Mouse (Mus musculus) layer of hippocampus, postnatal 10 days (tissue): ENCODE data around the gene Mapk7. TPM values are rescaled to one million over a fixed set of nuclear protein-coding genes. Genes with fewer than 3 reads are reported as not detected.

ENCODE experiments used
- DNase-seq, 2 experiments: peaks; one replicate each; pipeline ENCODE4 v3.0.0; 2021; ENCODE audit warnings: low spot score in 2 of 2
- total RNA-seq, 2 experiments: library from RNA; stranded (reverse); gene quantifications; 2 replicates each; pipeline ENCODE4 v1.2.3; 2021

The Mapk7 gene
- total RNA-seq, 2 experiments from 2014 or later: 46.0 to 51.1 TPM

- no peak for DNase-seq
These were observed 24.8 kb downstream of the Mapk7 start for GRCm38 (mm10) chr11:61469317-61469917.

- DNase-seq: no peak
These were observed 25.7 kb downstream of the Mapk7 start for GRCm38 (mm10) chr11:61468534-61468933.

GRCm38 (mm10) chr11:61465422-61465821 is 28.8 kb downstream of the Mapk7 start:
- no peak for DNase-seq

- DNase-seq: no peak
These were observed 30.1 kb downstream of the Mapk7 start for GRCm38 (mm10) chr11:61464071-61464470.

- peak; percentile 58 to 67 for DNase-seq
These were observed 44.5 kb downstream of the Mapk7 start for GRCm38 (mm10) chr11:61449499-61450292.

- peak; percentile 47 to 57 for DNase-seq
These were observed 45.5 kb downstream of the Mapk7 start for GRCm38 (mm10) chr11:61448599-61449225.

GRCm38 (mm10) chr11:61448041-61448440 is 46.2 kb downstream of the Mapk7 start:
- peak; percentile 36 to 37 for DNase-seq

GRCm38 (mm10) chr11:61447296-61447695 is 46.9 kb downstream of the Mapk7 start:
- DNase-seq: no peak

- no peak for DNase-seq
These were observed 50.4 kb downstream of the Mapk7 start for GRCm38 (mm10) chr11:61443807-61444206.

GRCm38 (mm10) chr11:61441670-61442069 is 52.5 kb downstream of the Mapk7 start:
- DNase-seq: no peak

GRCm38 (mm10) chr11:61440416-61440815 is 53.8 kb downstream of the Mapk7 start:
- DNase-seq: no peak

GRCm38 (mm10) chr11:61439170-61439569 is 55.0 kb downstream of the Mapk7 start:
- no peak for DNase-seq

Other genes with a start within 250 kb of the Mapk7 start
- 10 to 100 TPM; 53.5 to 58.7 TPM for gene Aldh3a2, start 226.9 kb downstream of the Mapk7 start, total RNA-seq
- under 1 TPM; 0.30 to 0.40 TPM for gene Slc47a2, start 151.5 kb downstream of the Mapk7 start, total RNA-seq
- gene Slc47a1, start 116.1 kb downstream of the Mapk7 start, total RNA-seq: 1 to 10 TPM; 1.1 to 1.9 TPM
- 100 to 1,000 TPM; 201 to 230 TPM for gene Rnf112, start 40.3 kb downstream of the Mapk7 start, total RNA-seq
- gene Mfap4, start 9.0 kb downstream of the Mapk7 start, total RNA-seq: 10 to 100 TPM; 10.6 to 11.2 TPM
- gene B9d1, start 10.7 kb upstream of the Mapk7 start, total RNA-seq: 10 to 100 TPM; 30.8 to 34.2 TPM
- gene Epn2, start 85.3 kb upstream of the Mapk7 start, total RNA-seq: 100 to 1,000 TPM; 129 to 132 TPM
- gene Grap, start 158.9 kb upstream of the Mapk7 start, total RNA-seq: 10 to 100 TPM in 1 of 2 experiments, 1 to 10 TPM in 1; 9.6 to 10.4 TPM
- not detected for gene Fam83g, start 189.7 kb upstream of the Mapk7 start, total RNA-seq
- gene Slc5a10, start 226.4 kb upstream of the Mapk7 start, total RNA-seq: under 1 TPM in 1 of 2 experiments, not detected in 1; 0.69 TPM